Mouse (Mus musculus): ENCODE data around the gene 6030468B19Rik. TPM values are rescaled to one million over a fixed set of nuclear protein-coding genes. Genes with fewer than 3 reads are reported as not detected.
A peak's percentile ranks its signal among the peaks of the same experiment; 100 is the strongest.

6030468B19Rik gene
- 0.37 and 0.76 TPM in 2 replicates for total RNA-seq (2015)
- total RNA-seq (2017), result not detected in 2 replicates

GRCm38 (mm10) chr11:117797511-117798159 is at the start of gene 6030468B19Rik:
Gene 6030468B19Rik, plus strand, starts transcription at chr11:117797660.
- peak; percentile 73 for ATAC-seq (replicated peaks; ENCODE audit: poor library complexity)

- ATAC-seq (replicated peaks; ENCODE audit: poor library complexity), result no peak
Measured at GRCm38 (mm10) chr11:117748628-117749027, 48.8 kb upstream of the 6030468B19Rik start.

GRCm38 (mm10) chr11:117749414-117749813 is 48.0 kb upstream of the 6030468B19Rik start:
- no peak for ATAC-seq (replicated peaks; ENCODE audit: poor library complexity)

- no peak for ATAC-seq (replicated peaks; ENCODE audit: poor library complexity)
Measured at GRCm38 (mm10) chr11:117751544-117751943, 45.9 kb upstream of the 6030468B19Rik start.

- no peak for ATAC-seq (replicated peaks; ENCODE audit: poor library complexity)
Measured at GRCm38 (mm10) chr11:117755891-117756290, 41.6 kb upstream of the 6030468B19Rik start.

- ATAC-seq (replicated peaks; ENCODE audit: poor library complexity), result no peak
Measured at GRCm38 (mm10) chr11:117759267-117759666, 38.2 kb upstream of the 6030468B19Rik start.

- ATAC-seq (replicated peaks; ENCODE audit: poor library complexity), result no peak
Measured at GRCm38 (mm10) chr11:117760374-117761119, 36.9 kb upstream of the 6030468B19Rik start.

DNA sequence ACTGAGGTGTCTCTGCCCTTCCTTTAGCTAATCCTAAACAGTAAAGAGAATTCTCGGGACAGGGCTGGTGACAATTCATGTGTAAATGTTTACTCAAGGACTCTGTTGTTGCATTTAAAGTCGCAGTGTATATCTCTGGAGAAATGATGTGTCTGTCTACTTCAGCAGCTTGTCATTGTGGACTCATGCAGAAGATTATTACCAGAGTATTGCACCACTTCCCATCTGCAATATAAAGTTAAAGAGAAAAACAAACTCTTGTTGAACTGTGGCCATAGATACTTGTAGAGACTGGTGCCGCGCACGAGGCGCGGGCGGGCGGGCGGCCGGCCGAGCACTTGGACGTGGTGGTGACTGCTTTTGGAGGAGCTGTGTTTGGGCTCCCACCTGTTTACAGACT is 35.7 kb upstream of the 6030468B19Rik start:
- ATAC-seq (replicated peaks; ENCODE audit: poor library complexity), result no peak

DNA sequence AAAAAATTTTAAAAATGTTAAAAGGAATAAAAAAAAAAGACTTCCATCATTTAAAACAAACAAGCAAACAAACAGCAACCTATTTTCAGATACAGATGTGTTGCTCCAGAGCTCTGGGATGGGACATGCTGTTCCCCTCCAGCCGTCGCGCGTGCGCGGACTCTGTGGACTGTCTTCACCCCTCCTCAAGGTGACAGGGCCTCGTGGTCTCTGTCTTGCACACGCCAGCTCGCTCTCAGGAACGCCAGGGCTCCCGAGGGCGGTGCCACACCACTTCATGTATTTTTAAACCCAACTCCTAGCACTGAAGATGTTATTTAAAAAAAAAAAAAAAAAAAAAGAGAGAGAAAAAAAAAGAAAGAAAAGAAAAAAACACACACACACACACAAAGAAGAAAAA is 35.2 kb upstream of the 6030468B19Rik start:
- no peak for ATAC-seq (replicated peaks; ENCODE audit: poor library complexity)

GRCm38 (mm10) chr11:117764319-117764718 is 33.1 kb upstream of the 6030468B19Rik start:
- ATAC-seq (replicated peaks; ENCODE audit: poor library complexity), result no peak

GRCm38 (mm10) chr11:117765361-117765760 is 32.1 kb upstream of the 6030468B19Rik start:
- ATAC-seq (replicated peaks; ENCODE audit: poor library complexity), result no peak

- ATAC-seq (replicated peaks; ENCODE audit: poor library complexity), result no peak
Measured at GRCm38 (mm10) chr11:117766275-117766674, 31.2 kb upstream of the 6030468B19Rik start.

DNA sequence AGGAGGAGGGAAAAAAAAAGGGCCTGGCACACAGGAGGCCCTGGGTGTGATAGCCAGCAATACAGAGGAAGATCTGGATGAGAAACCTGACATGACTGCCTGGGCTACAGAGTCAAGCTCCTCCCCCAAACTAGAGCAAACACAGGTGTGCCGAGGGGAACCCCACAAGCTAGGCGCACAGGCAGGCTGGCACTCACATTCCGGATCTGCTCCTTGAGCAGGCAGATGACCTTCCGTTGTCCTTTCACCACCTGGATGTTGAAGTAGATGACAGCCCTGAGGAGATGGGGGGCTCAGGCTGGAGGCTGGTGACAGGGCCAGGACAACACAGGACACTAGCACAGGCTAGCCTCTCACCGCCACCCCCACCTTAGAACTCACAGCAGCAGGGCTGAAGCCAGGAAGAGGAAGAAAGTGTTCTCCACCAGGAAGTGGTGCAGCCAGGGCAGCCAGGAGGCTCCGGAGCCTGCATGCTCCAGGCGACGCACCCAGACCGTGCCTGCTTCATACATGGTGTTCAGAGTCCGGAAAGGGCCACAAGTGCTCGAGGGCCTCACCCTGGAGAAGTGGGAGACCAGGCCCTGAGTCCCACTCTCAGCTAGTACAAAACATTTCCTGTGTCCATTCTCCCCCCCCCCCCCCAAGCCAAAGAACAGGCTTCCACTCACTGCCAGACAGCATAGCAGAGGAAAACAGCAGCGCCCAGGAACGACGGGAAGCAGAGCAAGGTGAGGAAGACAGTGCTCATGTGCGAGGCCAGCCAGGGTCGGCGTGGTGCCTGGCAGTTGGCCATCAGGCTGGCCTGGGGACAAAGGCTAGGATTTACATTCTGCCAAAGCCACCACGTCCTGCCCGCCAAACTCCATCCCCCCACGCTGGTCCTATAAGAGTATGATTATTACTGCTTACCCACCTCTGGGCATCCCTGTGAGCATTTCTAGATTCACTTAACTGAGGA is 28.5 kb upstream of the 6030468B19Rik start:
- no peak for ATAC-seq (replicated peaks; ENCODE audit: poor library complexity)

- no peak for ATAC-seq (replicated peaks; ENCODE audit: poor library complexity)
Measured at GRCm38 (mm10) chr11:117769683-117770047, 27.8 kb upstream of the 6030468B19Rik start.

- ATAC-seq (replicated peaks; ENCODE audit: poor library complexity), result no peak
Measured at GRCm38 (mm10) chr11:117770407-117770806, 27.1 kb upstream of the 6030468B19Rik start.

- no peak for ATAC-seq (replicated peaks; ENCODE audit: poor library complexity)
Measured at GRCm38 (mm10) chr11:117772352-117772751, 25.1 kb upstream of the 6030468B19Rik start.

DNA sequence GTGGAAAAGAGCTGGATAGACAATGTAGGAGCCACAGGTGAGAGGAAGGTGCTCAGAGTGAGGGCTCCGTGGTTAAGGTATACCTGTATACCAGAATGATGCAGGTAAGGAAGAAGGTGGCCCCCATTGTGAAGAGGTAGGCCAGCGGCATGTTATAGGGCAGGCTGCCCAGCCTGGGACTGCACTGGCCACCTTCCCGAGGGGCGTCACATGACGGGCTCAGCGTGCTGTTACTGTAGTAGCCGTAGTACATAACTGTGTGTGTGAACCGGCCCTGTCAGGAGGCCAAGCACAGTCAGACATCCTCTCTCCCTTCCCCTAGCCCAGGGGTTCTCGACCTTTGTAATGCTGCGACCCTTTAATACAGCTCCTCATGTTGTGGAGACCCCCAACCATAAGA is 22.5 kb upstream of the 6030468B19Rik start:
- no peak for ATAC-seq (replicated peaks; ENCODE audit: poor library complexity)

- no peak for ATAC-seq (replicated peaks; ENCODE audit: poor library complexity)
Measured at GRCm38 (mm10) chr11:117775540-117775939, 21.9 kb upstream of the 6030468B19Rik start.

DNA sequence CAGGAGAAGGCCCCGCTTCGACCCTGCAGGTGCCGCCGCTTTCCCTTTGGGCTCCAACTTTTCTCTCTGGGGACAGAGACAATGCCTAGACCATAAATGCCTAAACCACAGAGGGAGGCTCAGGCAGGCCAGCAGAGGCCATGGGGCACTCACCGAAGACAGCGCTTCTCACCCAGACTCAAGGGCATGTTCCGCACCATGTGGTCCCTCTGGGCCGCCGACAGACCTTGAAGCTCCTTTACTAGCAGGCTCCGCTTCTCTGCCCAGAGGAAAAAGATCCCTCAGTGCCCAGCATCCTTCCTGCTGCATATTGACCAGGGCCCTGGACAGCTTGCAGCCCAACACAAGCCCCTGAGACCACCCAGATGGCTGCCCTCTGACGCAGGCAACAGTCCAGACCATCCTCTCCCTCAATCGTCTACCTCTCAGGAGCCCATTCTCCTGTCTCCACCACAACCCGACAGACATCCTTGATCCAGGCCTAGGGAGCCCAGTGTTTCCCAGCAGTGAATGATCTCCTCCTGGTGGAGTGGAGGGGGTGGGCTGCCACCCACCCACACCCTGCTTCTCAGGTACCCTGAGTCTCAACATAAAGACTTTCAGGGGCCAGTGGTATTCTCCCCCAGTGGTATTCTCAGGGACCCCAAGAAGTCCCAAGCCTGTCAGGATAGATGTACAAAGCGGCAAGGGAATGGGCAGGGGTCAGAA is 21.2 kb upstream of the 6030468B19Rik start:
- no peak for ATAC-seq (replicated peaks; ENCODE audit: poor library complexity)

- no peak for ATAC-seq (replicated peaks; ENCODE audit: poor library complexity)
Measured at GRCm38 (mm10) chr11:117777111-117777510, 20.3 kb upstream of the 6030468B19Rik start.

- no peak for ATAC-seq (replicated peaks; ENCODE audit: poor library complexity)
Measured at GRCm38 (mm10) chr11:117778031-117778430, 19.4 kb upstream of the 6030468B19Rik start.

Measured in megakaryocyte progenitor cell, adult 5-6 weeks (primary cell).